Mouse (Mus musculus): ENCODE results near the gene Ssr2. TPM values are rescaled to one million over a fixed set of nuclear protein-coding genes. Genes with fewer than 3 reads are reported as not detected.

Gene Ssr2
- polyA plus RNA-seq, 1 experiment from 2014 or later = 271 TPM

DNA sequence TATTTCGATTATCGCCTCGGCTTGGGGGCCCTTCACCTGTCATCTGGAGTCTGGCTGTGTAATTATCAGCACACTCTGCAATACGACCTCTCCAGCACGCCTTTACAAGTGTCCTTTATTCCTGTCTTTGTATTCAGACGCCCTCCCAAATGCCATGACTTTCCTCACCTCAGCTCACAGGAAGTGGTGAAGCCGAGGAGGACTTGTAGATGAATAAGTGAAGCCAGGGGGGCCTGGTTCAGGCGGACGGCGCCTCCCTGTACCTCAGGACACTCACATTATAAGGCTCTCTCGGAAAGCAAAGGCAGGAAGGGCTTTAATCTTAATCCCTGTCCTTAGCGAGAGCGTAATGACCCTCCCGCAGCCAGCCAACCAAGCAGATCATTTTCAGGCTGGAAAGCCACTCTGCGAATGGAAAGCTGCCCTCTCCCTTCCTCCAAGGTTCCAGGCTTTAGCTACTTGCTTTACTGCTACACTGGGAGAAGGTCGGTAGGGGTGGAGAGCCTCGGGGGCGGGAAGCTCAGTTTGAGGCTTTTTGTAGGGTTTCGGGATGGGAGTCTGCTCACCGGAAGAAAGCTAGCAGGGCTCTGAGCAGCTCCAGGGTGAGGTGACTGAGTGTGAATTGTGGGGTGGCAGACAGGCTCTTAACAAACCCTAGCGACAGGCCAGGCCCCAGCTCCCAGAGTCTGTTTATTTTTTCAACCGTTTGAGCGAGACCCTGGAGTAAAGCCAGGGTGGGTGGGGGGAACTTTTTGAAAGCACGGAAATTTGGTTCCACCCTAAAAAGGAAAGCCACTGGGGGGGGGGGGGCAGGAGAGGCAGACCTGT is 46.7 kb downstream of the Ssr2 start:
- peak overlapping the region; percentile 97 for H3K27ac ChIP-seq (replicated peaks)
- ATAC-seq (ENCODE audit: low FRiP score, low TSS enrichment) = no peak
- DNase-seq (ENCODE audit: low spot score) = peak; percentile 49
- H3K4me2 ChIP-seq (replicated peaks; ENCODE audit: low read depth) = peak overlapping the region; percentile 92
- WGBS = under 1% methylated on average over 24 of the region's 24 CpGs
- no peak for TF ChIP-seq EP300 (optimal IDR thresholded peaks at IDR 0.05)
- TF ChIP-seq CTCF (IDR thresholded peaks at IDR 0.05; ENCODE audit: low read depth) = no peak
- H3K4me3 ChIP-seq (ENCODE audit: low read depth, low read length) = peak overlapping the region; percentile 87
- H3K36me3 ChIP-seq (ENCODE audit: control insufficient read depth, insufficient read depth, low read length) = no peaks in the 10 kb centered on the region
- H3K9me3 ChIP-seq (ENCODE audit: control insufficient read depth, low read length) = no peaks in the 10 kb centered on the region
- H3K27me3 ChIP-seq (ENCODE audit: control insufficient read depth, insufficient read depth, low read length) = no peaks in the 10 kb centered on the region
- H3K4me1 ChIP-seq (replicated peaks; ENCODE audit: control insufficient read depth, insufficient read depth) = peaks cover 5% of the 10 kb centered on the region; the same call in 1 of the 2 replicates
- peak overlapping the region; percentile 94 for H3K9ac ChIP-seq (ENCODE audit: low read length)

DNA sequence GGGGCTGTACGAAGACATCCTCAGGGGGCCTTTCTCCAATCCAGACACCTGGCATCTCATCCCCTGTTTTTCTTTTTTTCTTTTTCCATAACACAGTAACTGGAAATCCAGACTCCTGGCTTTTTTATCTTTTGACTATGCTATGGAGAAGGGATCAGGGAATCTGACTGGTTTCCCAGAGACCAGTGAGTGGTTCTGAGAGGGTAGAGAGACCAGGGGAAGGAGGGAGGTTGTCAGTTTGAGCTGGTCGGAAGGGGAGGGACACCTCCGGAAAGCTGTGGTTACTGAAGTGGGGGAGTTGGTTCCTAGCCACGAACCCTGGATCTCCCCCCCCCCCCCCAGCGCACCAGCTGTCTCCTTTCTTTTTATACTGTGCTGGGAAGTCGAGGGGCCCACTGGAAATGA is 47.3 kb downstream of the Ssr2 start:
- peak overlapping the region; percentile 92 for H3K4me2 ChIP-seq (replicated peaks; ENCODE audit: low read depth)
- H3K36me3 ChIP-seq (ENCODE audit: control insufficient read depth, insufficient read depth, low read length) = no peaks in the 10 kb centered on the region
- no peak for DNase-seq (ENCODE audit: low spot score)
- H3K4me3 ChIP-seq (ENCODE audit: low read depth, low read length) = peak overlapping the region; percentile 87
- H3K27me3 ChIP-seq (ENCODE audit: control insufficient read depth, insufficient read depth, low read length) = no peaks in the 10 kb centered on the region
- ATAC-seq (ENCODE audit: low FRiP score, low TSS enrichment) = no peak; the same call in 1 of the 2 replicates
- H3K9me3 ChIP-seq (ENCODE audit: control insufficient read depth, low read length) = no peaks in the 10 kb centered on the region
- H3K4me1 ChIP-seq (replicated peaks; ENCODE audit: control insufficient read depth, insufficient read depth) = peaks cover 5% of the 10 kb centered on the region; the same call in 1 of the 2 replicates
- no peak for TF ChIP-seq CTCF (IDR thresholded peaks at IDR 0.05; ENCODE audit: low read depth)
- no peak for TF ChIP-seq EP300 (optimal IDR thresholded peaks at IDR 0.05)
- peak overlapping the region; percentile 97 for H3K27ac ChIP-seq (replicated peaks)
- H3K9ac ChIP-seq (ENCODE audit: low read length) = peak overlapping the region; percentile 94
- WGBS = 0% methylated on average over 4 of the region's 6 CpGs

DNA sequence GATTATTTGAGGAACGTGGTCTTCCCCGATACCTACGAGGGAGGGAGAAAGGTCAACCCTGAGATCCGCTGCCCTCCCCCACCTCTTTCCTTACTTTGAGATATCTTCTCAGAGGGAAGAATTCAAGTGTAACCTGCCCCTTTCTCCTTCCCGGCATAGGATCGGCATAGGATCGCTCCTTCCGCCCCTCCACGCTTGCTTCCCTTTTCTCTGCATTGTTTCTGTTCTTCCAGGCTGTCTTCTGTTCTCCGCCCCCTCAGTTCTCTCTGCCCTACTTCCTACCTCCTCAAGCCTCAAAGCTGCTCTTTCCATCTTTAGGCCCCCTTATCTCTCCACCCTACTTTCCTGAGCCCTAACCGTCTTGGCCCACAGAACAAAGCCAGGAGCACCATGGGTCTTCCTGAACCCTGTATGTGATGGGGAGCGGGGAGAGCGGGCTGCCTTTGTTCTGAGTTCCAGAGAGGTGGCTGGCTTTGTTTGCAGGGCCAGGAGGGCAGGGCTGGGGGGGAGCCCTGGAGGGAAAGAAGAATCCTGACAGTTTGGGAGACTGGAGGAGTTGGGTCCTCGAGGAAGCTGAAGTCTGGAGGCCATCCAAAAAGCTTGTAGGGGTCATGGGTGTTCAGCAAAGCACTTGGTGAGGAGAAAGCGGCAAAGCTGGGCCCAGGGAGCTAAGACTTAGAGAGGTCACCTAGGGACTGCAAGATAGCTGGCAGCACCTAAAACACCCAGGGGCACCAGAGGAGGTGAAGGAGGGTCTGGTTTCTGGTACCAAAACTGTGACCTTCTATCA is 47.9 kb downstream of the Ssr2 start:
- DNase-seq (ENCODE audit: low spot score) = peak; percentile 37
- no peaks in the 10 kb centered on the region for H3K9me3 ChIP-seq (ENCODE audit: control insufficient read depth, low read length)
- TF ChIP-seq EP300 (optimal IDR thresholded peaks at IDR 0.05) (no peak), CTCF (IDR thresholded peaks at IDR 0.05; ENCODE audit: low read depth) (no peak)
- ATAC-seq (ENCODE audit: low FRiP score, low TSS enrichment) = no peak
- H3K27ac ChIP-seq (replicated peaks) = peak overlapping the region; percentile 97
- no peaks in the 10 kb centered on the region for H3K27me3 ChIP-seq (ENCODE audit: control insufficient read depth, insufficient read depth, low read length)
- peaks cover 5% of the 10 kb centered on the region; the same call in 1 of the 2 replicates for H3K4me1 ChIP-seq (replicated peaks; ENCODE audit: control insufficient read depth, insufficient read depth)
- H3K9ac ChIP-seq (ENCODE audit: low read length) = peak overlapping the region; percentile 94
- H3K4me2 ChIP-seq (replicated peaks; ENCODE audit: low read depth) = peak overlapping the region; percentile 92
- no peaks in the 10 kb centered on the region for H3K36me3 ChIP-seq (ENCODE audit: control insufficient read depth, insufficient read depth, low read length)
- peak overlapping the region; percentile 87 for H3K4me3 ChIP-seq (ENCODE audit: low read depth, low read length)
- WGBS = 6% methylated on average over 14 of the region's 15 CpGs

DNA sequence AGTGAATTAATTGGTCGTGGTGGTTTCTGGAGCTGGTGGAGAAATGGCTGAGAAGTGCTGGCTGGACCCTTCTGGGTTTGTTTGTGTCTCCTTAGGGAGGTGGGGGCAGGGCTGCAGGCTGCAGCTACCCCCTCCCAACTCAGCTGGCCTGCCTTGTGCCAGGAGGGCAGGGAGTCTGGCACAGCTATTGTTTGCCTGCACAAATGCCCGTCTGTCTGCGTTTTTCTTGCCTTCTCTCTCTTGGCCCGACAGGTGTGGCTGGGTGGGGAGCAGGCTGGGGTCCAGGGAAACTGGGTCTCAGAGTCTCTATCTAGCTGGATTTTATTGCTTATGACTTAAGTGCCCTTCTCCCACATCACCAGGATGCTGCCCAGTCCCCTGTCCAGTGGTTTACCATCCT is 48.6 kb downstream of the Ssr2 start:
- ATAC-seq (ENCODE audit: low FRiP score, low TSS enrichment) (no peak), DNase-seq (ENCODE audit: low spot score) (no peak)
- TF ChIP-seq CTCF (IDR thresholded peaks at IDR 0.05; ENCODE audit: low read depth) (no peak), EP300 (optimal IDR thresholded peaks at IDR 0.05) (no peak)
- Histone ChIP-seq H3K9me3 (ENCODE audit: control insufficient read depth, low read length) (no peaks in the 10 kb centered on the region), H3K27ac (replicated peaks) (peak overlapping the region; percentile 97), H3K4me3 (ENCODE audit: low read depth, low read length) (no peak overlapping the region), H3K4me1 (replicated peaks; ENCODE audit: control insufficient read depth, insufficient read depth) (peaks cover 5% of the 10 kb centered on the region; the same call in 1 of the 2 replicates), H3K27me3 (ENCODE audit: control insufficient read depth, insufficient read depth, low read length) (no peaks in the 10 kb centered on the region), H3K4me2 (replicated peaks; ENCODE audit: low read depth) (peak overlapping the region; percentile 92), H3K36me3 (ENCODE audit: control insufficient read depth, insufficient read depth, low read length) (no peaks in the 10 kb centered on the region), H3K9ac (ENCODE audit: low read length) (no peak overlapping the region; the same call in 1 of the 2 replicates)
- WGBS = 4% methylated on average over 4 of the region's 4 CpGs

DNA sequence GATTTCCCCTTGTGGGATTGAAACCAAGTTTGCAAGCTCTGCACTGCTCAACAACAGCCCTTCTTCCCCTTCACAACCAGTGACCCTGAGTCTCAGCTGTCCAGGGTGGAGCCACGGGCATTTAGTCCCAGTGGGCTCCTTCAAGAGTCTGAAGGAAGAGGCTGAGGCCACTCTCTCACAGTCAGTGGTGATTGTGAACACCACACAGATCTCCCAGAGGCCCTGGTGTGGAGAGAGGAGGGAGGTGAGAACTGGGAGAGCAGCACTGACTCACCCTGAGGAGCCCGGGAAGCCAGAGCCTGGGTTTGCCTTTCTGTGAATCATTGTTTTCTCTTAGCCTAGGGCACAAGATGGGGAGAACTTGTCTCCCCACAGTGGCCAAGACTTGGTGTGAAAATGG is 49.3 kb downstream of the Ssr2 start:
- H3K27me3 ChIP-seq (ENCODE audit: control insufficient read depth, insufficient read depth, low read length) = no peaks in the 10 kb centered on the region
- H3K4me1 ChIP-seq (replicated peaks; ENCODE audit: control insufficient read depth, insufficient read depth) = peaks cover 5% of the 10 kb centered on the region; the same call in 1 of the 2 replicates
- peak overlapping the region; percentile 97 for H3K27ac ChIP-seq (replicated peaks)
- H3K36me3 ChIP-seq (ENCODE audit: control insufficient read depth, insufficient read depth, low read length) = no peaks in the 10 kb centered on the region; the same call in 1 of the 2 replicates
- peak; percentile 59 for ATAC-seq (ENCODE audit: low FRiP score, low TSS enrichment)
- peak overlapping the region; percentile 92; the same call in 1 of the 2 replicates for H3K4me2 ChIP-seq (replicated peaks; ENCODE audit: low read depth)
- TF ChIP-seq CTCF (IDR thresholded peaks at IDR 0.05; ENCODE audit: low read depth) = no peak
- no peak for TF ChIP-seq EP300 (optimal IDR thresholded peaks at IDR 0.05)
- H3K4me3 ChIP-seq (ENCODE audit: low read depth, low read length) = no peak overlapping the region
- 17% methylated on average over 2 of the region's 2 CpGs for WGBS
- peak overlapping the region; percentile 14; the same call in 1 of the 2 replicates for H3K9ac ChIP-seq (ENCODE audit: low read length)
- no peaks in the 10 kb centered on the region for H3K9me3 ChIP-seq (ENCODE audit: control insufficient read depth, low read length)
- DNase-seq (ENCODE audit: low spot score) = peak; percentile 72

Data from stomach, postnatal 0 days (tissue).